Mouse (Mus musculus): ENCODE results near the gene Gm37240.

- TF ChIP-seq CTCF (IDR thresholded peaks at IDR 0.05; ENCODE audit: insufficient read depth, low read depth, low read length): no peak
- TF ChIP-seq POLR2A (IDR thresholded peaks at IDR 0.05; ENCODE audit: insufficient read depth, low read depth, low read length): no peak
Observed at GRCm38 (mm10) chr3:85015667-85016066, 871.7 kb downstream of the Gm37240 start.

Measured in olfactory bulb, adult 2 months (tissue).